Mouse (Mus musculus) kidney, embryonic 15.5 days (tissue): ENCODE results near the gene Fxr2. TPM values are rescaled to one million over a fixed set of nuclear protein-coding genes. Genes with fewer than 3 reads are reported as not detected.

ENCODE experiments used
- ATAC-seq: fragments of 200-750 bp; cut with Nextera tagmentation; replicated peaks from 2 replicates; pipeline ENCODE4 v1.8.0; 2017; ENCODE audit warnings: moderate TSS enrichment; ENCODE audit not compliant: low FRiP score
- H3K27ac ChIP-seq: fragments of 300-500 bp; sonication (generic); 2 replicates; pipeline ENCODE4 v1.5.1; 2015; ENCODE audit warnings: mild to moderate bottlenecking, inconsistent platforms
- H3K27me3 ChIP-seq: fragments of 300-500 bp; sonication (generic); 2 replicates; pipeline ENCODE4 v1.6.1; 2015; ENCODE audit warnings: inconsistent platforms
- H3K36me3 ChIP-seq: fragments of 300-500 bp; sonication (generic); 2 replicates; pipeline ENCODE4 v1.6.1; 2015; ENCODE audit warnings: inconsistent platforms
- H3K4me1 ChIP-seq: fragments of 300-500 bp; sonication (generic); 2 replicates; pipeline ENCODE4 v1.6.1; 2015; ENCODE audit warnings: inconsistent platforms
- H3K4me2 ChIP-seq: fragments of 300-500 bp; sonication (generic); 2 replicates; pipeline ENCODE4 v1.6.1; 2015; ENCODE audit warnings: moderate library complexity, mild to moderate bottlenecking, inconsistent platforms
- H3K4me3 ChIP-seq: fragments of 300-500 bp; sonication (generic); replicated peaks from 2 replicates; pipeline ENCODE4 v1.5.1; 2015; ENCODE audit warnings: mild to moderate bottlenecking, inconsistent platforms
- H3K9ac ChIP-seq: fragments of 300-500 bp; sonication (generic); 2 replicates; pipeline ENCODE4 v1.6.1; 2015; ENCODE audit warnings: mild to moderate bottlenecking, inconsistent platforms
- H3K9me3 ChIP-seq: fragments of 300-500 bp; sonication (generic); replicated peaks from 2 replicates; pipeline ENCODE4 v1.6.1; 2016; ENCODE audit warnings: inconsistent platforms
- WGBS: fragments of 180-500 bp; shearing (Covaris S2); methylation state at CpG from one replicate; pipeline ENCODE4 v1.1.7; 2015; ENCODE audit warnings: mixed read lengths; 5-methylcytosine and 5-hydroxymethylcytosine counted together
- polyA plus RNA-seq: library from polyadenylated mRNA; unstranded; fragments of >200 nt; fragmentation: Nextera tagmentation; extraction: Ambion mirVana; gene quantifications from 2 replicates; pipeline ENCODE4 v1.2.1, GENCODE M21; 2015

Fxr2 gene
- polyA plus RNA-seq, 1 experiment from 2014 or later, result 29.2 TPM

DNA sequence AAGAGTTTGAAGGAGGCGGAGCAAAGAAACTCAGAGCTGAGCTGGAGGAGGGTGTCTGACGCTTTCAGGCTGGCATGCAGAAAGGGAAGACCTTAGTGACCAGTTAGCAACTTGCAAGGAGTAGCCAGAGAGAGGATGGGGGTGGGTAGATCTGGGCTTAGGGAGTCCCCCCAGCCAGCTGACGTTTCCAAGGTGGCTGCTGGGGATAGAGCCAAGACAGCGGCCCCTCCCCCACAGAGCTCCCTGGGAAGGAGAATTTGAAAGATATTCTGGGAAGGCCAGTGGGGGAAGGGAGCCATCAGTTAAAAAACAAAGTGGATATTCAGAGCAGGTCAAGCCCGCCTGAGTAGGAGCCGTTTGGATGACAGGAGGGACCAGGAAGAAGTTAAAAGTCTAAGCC is 32.7 kb upstream of the Fxr2 start:
- peak overlapping the region; percentile 73 for H3K27ac ChIP-seq
- peaks cover 17% of the 10 kb centered on the region; the same call in 1 of the 2 replicates for H3K27me3 ChIP-seq
- no peaks in the 10 kb centered on the region for H3K9me3 ChIP-seq
- peak; percentile 72 for ATAC-seq
- no peaks in the 10 kb centered on the region for H3K36me3 ChIP-seq
- no peak overlapping the region for H3K4me3 ChIP-seq
- no peak overlapping the region for H3K9ac ChIP-seq
- WGBS, result 16% methylated on average over 6 of the region's 6 CpGs
- H3K4me1 ChIP-seq, result peaks cover 51% of the 10 kb centered on the region
- H3K4me2 ChIP-seq, result peak overlapping the region; percentile 28

DNA sequence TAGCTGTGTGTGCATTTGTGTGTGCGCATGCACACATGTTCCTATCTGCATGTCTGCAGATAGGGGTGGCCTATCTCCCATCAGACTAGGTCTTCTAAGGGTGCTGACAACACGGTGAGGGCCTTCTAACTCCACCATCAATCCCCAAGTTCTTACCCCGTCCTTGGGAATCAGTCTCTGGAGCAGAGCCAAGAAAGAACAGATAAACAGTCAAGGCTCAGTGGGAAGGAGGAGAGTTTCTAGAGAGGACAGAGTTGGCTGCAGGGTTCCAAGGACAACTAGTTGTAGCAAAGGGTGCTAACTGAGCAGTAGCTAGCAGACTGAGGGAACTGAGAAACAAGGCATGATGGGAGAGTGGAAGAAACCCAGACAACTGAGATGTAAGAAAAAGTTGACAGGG is 31.0 kb upstream of the Fxr2 start:
- WGBS, result 65% methylated on average over 3 of the region's 3 CpGs
- Histone ChIP-seq H3K9ac (no peak overlapping the region), H3K9me3 (no peaks in the 10 kb centered on the region), H3K4me2 (no peak overlapping the region), H3K27ac (no peak overlapping the region), H3K36me3 (no peaks in the 10 kb centered on the region), H3K4me1 (peaks cover 64% of the 10 kb centered on the region), H3K4me3 (no peak overlapping the region), H3K27me3 (peaks cover 22% of the 10 kb centered on the region)
- no peak for ATAC-seq

GRCm38 (mm10) chr11:69603516-69603915 is 29.3 kb upstream of the Fxr2 start:
- no peak for ATAC-seq
- Histone ChIP-seq H3K4me2 (peak overlapping the region; percentile 98), H3K4me3 (no peak overlapping the region), H3K27ac (peak overlapping the region; percentile 69; the same call in 1 of the 2 replicates), H3K27me3 (peaks cover 22% of the 10 kb centered on the region), H3K4me1 (peaks cover 64% of the 10 kb centered on the region), H3K9ac (no peak overlapping the region), H3K9me3 (no peaks in the 10 kb centered on the region), H3K36me3 (no peaks in the 10 kb centered on the region)
- WGBS, result 71% methylated on average over 8 of the region's 8 CpGs

- no peak for ATAC-seq
- Histone ChIP-seq H3K9me3 (no peaks in the 10 kb centered on the region), H3K27ac (peak overlapping the region; percentile 69; the same call in 1 of the 2 replicates), H3K4me3 (peak overlapping the region; percentile 60), H3K4me2 (peak overlapping the region; percentile 98), H3K36me3 (no peaks in the 10 kb centered on the region), H3K27me3 (peaks cover 22% of the 10 kb centered on the region), H3K4me1 (peaks cover 60% of the 10 kb centered on the region), H3K9ac (peak overlapping the region; percentile 57; the same call in 1 of the 2 replicates)
- 63% methylated on average over 3 of the region's 3 CpGs for WGBS
Observed at GRCm38 (mm10) chr11:69604347-69604746, 28.4 kb upstream of the Fxr2 start.

DNA sequence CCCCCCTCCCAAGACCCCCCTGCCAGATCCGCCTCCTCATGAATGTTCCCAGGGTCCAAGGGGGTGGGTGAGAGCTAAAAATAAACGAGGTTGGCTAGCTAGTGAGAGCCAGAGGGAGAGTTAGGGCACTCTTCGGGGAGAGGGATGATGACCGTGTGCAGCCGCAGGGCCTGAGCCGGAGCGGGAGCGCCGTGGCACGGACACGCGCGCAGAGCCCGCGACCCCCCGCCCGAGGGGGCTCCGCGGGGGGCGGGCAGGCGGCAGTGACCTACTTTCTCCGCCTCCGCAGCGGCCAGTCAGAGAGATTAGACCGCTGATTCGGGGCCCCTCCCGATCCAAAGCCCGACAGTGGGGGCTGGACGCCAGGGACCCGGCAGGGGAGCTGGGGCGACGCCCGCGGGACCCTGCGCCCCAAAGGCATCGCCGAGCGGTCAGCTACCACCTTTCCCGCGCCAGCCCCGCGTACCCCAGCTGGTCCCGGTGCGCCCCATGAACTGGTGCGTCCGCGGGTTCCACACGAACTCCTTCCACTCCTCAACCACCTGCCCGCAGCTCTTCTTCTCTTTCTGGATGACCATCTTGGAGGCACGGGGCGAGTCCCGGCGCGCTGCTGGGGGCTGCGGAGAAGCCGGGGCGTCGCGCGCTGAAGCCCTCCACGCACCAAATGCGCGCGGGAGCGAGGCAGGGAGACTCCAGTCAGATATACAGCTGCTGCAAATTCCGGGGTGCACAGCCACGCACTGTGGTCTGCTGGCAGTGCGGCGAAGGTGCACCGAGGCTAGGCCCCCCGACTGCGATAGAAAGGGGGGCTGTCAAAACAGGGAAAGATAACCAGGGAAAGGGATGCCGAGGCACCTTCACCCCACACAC is 27.8 kb upstream of the Fxr2 start:
- ATAC-seq, result peak; percentile 49
- Histone ChIP-seq H3K4me2 (peak overlapping the region; percentile 98), H3K9ac (peak overlapping the region; percentile 57), H3K4me3 (peak overlapping the region; percentile 60), H3K9me3 (no peaks in the 10 kb centered on the region), H3K36me3 (no peaks in the 10 kb centered on the region), H3K4me1 (peaks cover 53% of the 10 kb centered on the region), H3K27ac (peak overlapping the region; percentile 69), H3K27me3 (peaks cover 22% of the 10 kb centered on the region)
- under 1% methylated on average over 73 of the region's 73 CpGs for WGBS

GRCm38 (mm10) chr11:69605726-69606490 is 26.9 kb upstream of the Fxr2 start, which contains the start of gene Atp1b2:
TSS of gene Atp1b2 (minus strand) at chr11:69605942.
- H3K27ac ChIP-seq, result peak within 1 kb of the TSS; percentile 69
- ATAC-seq, result peak; percentile 87

GRCm38 (mm10) chr11:69606491-69606795 is 26.3 kb upstream of the Fxr2 start:
- Histone ChIP-seq H3K36me3 (no peaks in the 10 kb centered on the region), H3K9me3 (no peaks in the 10 kb centered on the region), H3K9ac (peak overlapping the region; percentile 17; the same call in 1 of the 2 replicates), H3K4me1 (peaks cover 39% of the 10 kb centered on the region), H3K4me2 (peak overlapping the region; percentile 98), H3K27ac (0 out of 2 replicates have a peak overlapping the region, but pooled peaks have one; percentile 18), H3K4me3 (peak overlapping the region; percentile 60), H3K27me3 (peaks cover 22% of the 10 kb centered on the region)
- WGBS, result 73% methylated on average over 2 of the region's 2 CpGs
- no peak for ATAC-seq

More at GRCm38 (mm10) chr11:69605726-69606490, 26.9 kb upstream of the Fxr2 start, which contains the start of gene Atp1b2:
- Histone ChIP-seq H3K4me3 (peak within 1 kb of the TSS; percentile 60), H3K4me2 (peak within 1 kb of the TSS; percentile 98), H3K27me3 (peaks cover 22% of the 10 kb centered on the region), H3K36me3 (no peaks in the 10 kb centered on the region), H3K4me1 (peaks cover 44% of the 10 kb centered on the region), H3K9ac (peak within 1 kb of the TSS; percentile 57), H3K9me3 (no peaks in the 10 kb centered on the region)
- WGBS, result 2% methylated on average over 32 of the region's 32 CpGs

DNA sequence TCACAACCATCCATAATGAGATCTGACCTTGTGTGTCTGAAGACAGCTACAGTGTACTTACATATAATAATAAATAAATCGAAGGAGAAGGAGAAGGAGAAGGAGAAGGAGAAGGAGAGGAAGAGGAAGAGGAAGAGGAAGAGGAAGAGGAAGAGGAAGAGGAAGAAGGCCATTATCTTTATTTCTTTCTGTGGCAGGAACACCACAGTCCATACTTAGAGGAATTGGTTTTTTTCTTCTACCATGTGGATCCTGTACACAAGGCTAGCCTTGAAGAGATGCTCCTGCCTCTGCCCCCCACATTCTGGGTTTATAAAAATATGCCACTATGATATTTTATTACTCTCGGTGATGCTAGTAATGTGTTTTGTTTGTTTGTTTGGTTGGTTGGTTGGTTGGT is 26.0 kb upstream of the Fxr2 start:
- ATAC-seq, result no peak
- no peak overlapping the region for H3K4me3 ChIP-seq
- WGBS, result 82% methylated on average over 2 of the region's 2 CpGs
- no peak overlapping the region for H3K4me2 ChIP-seq
- no peak overlapping the region for H3K9ac ChIP-seq
- peaks cover 22% of the 10 kb centered on the region for H3K27me3 ChIP-seq
- no peaks in the 10 kb centered on the region for H3K36me3 ChIP-seq
- no peaks in the 10 kb centered on the region for H3K9me3 ChIP-seq
- no peak overlapping the region for H3K27ac ChIP-seq
- H3K4me1 ChIP-seq, result peaks cover 36% of the 10 kb centered on the region

DNA sequence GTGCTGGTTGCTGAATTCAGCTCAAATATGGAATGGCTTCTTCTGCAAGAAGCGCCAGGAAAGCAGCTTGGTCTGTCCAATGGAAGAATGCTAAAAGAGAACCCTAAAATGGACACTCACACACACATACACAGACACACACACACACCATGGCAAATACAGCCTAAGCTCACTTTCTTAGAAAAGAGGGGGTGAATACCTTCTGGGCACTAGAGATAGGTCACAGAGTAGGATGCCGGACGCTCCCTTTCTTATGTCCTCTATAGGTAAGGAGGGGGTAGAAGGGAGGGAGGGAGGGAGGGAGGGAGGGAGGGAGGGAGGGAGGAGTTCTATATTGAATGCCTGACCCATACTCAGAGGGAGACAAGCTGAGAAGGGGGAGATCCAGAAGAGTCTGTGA is 24.3 kb upstream of the Fxr2 start:
- Histone ChIP-seq H3K4me2 (no peak overlapping the region), H3K4me3 (no peak overlapping the region), H3K9me3 (no peaks in the 10 kb centered on the region), H3K27me3 (peaks cover 17% of the 10 kb centered on the region), H3K36me3 (no peaks in the 10 kb centered on the region), H3K27ac (no peak overlapping the region), H3K9ac (no peak overlapping the region), H3K4me1 (peaks cover 32% of the 10 kb centered on the region)
- WGBS, result 88% methylated on average over 1 of the region's 3 CpGs
- ATAC-seq, result no peak

DNA sequence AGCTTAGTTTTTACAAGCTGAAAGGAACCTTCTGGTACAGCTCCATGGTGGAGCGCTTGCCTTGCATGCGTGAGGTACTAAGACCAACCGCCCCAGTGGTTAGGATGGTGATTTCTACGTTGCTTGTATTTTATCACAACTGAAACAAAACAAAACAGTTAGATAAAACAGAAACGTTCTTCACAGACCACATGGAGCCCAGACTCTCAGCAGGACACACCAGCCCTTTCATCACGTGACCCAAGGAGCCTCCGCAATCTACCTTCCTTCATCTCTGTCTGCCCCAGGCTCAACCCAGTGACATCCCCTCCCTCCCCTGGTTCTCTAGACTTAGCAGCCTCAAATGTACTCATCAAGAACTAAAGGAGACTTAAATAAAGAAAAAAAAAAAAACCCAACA is 23.4 kb upstream of the Fxr2 start:
- Histone ChIP-seq H3K4me2 (no peak overlapping the region), H3K4me3 (no peak overlapping the region), H3K27me3 (peaks cover 12% of the 10 kb centered on the region), H3K4me1 (peaks cover 27% of the 10 kb centered on the region), H3K9me3 (no peaks in the 10 kb centered on the region), H3K9ac (no peak overlapping the region), H3K27ac (no peak overlapping the region), H3K36me3 (no peaks in the 10 kb centered on the region)
- no peak for ATAC-seq
- 63% methylated on average over 7 of the region's 7 CpGs for WGBS

- no peaks in the 10 kb centered on the region for H3K27me3 ChIP-seq
- H3K9me3 ChIP-seq, result no peaks in the 10 kb centered on the region
- H3K27ac ChIP-seq, result no peak overlapping the region
- ATAC-seq, result no peak
- WGBS, result 65% methylated on average over 4 of the region's 4 CpGs
- no peak overlapping the region for H3K4me2 ChIP-seq
- H3K9ac ChIP-seq, result no peak overlapping the region
- H3K36me3 ChIP-seq, result no peaks in the 10 kb centered on the region
- peaks cover 13% of the 10 kb centered on the region for H3K4me1 ChIP-seq
- H3K4me3 ChIP-seq, result no peak overlapping the region
Observed at GRCm38 (mm10) chr11:69610899-69611298, 21.9 kb upstream of the Fxr2 start.
